Mouse (Mus musculus) heart, embryonic 16.5 days (tissue): ENCODE measurements around the gene Cd19. TPM values are rescaled to one million over a fixed set of nuclear protein-coding genes. Genes with fewer than 3 reads are reported as not detected.

Experiments used
- ATAC-seq: fragments of 200-750 bp; cut with Nextera tagmentation; replicated peaks from 2 replicates; pipeline ENCODE4 v1.8.0; 2017; ENCODE audit warnings: moderate number of reproducible peaks; ENCODE audit not compliant: insufficient read depth, low FRiP score; ENCODE audit errors: extremely low read depth
- H3K27ac ChIP-seq: fragments of 300-500 bp; sonication (generic); 2 replicates; pipeline ENCODE4 v1.5.1; 2014; ENCODE audit warnings: mild to moderate bottlenecking, low read length, control low read depth, moderate library complexity
- H3K27me3 ChIP-seq: fragments of 300-500 bp; sonication (generic); 2 replicates; pipeline ENCODE4 v1.6.1; 2014; ENCODE audit warnings: low read length, mixed read lengths; ENCODE audit not compliant: control insufficient read depth, insufficient read depth
- H3K36me3 ChIP-seq: fragments of 300-500 bp; sonication (generic); 2 replicates; pipeline ENCODE4 v1.6.1; 2014; ENCODE audit not compliant: control insufficient read depth, insufficient read depth
- H3K4me1 ChIP-seq: fragments of 300-500 bp; sonication (generic); 2 replicates; pipeline ENCODE4 v1.6.1; 2014; ENCODE audit warnings: low read length, mixed read lengths; ENCODE audit not compliant: control insufficient read depth, insufficient read depth
- H3K4me2 ChIP-seq: fragments of 300-500 bp; sonication (generic); 2 replicates; pipeline ENCODE4 v1.6.1; 2014; ENCODE audit warnings: low read depth, mild to moderate bottlenecking, control low read depth, low read length
- H3K4me3 ChIP-seq: fragments of 300-500 bp; sonication (generic); 2 replicates; pipeline ENCODE4 v1.5.1; 2014; ENCODE audit warnings: mild to moderate bottlenecking, control low read depth, low read length
- H3K9ac ChIP-seq: fragments of 300-500 bp; sonication (generic); 2 replicates; pipeline ENCODE4 v1.6.1; 2014; ENCODE audit warnings: low read length, control low read depth
- H3K9me3 ChIP-seq: fragments of 300-500 bp; sonication (generic); replicated peaks from 2 replicates; pipeline ENCODE4 v1.6.1; 2016; ENCODE audit warnings: low read length; ENCODE audit not compliant: control insufficient read depth
- WGBS: fragments of 180-500 bp; shearing (Covaris S2); extraction: QIAGEN DNeasy Blood & Tissue Kit; methylation state at CpG from one replicate; pipeline ENCODE4 v1.1.7; 2014; 5-methylcytosine and 5-hydroxymethylcytosine counted together
- polyA plus RNA-seq: library from polyadenylated mRNA; unstranded; fragments of >200 nt; fragmentation: Nextera tagmentation; extraction: Ambion mirVana; gene quantifications from 2 replicates; pipeline ENCODE4 v1.2.1, GENCODE M21; 2015

The Cd19 gene
- polyA plus RNA-seq, 1 experiment from 2014 or later, result 0.09 TPM

DNA sequence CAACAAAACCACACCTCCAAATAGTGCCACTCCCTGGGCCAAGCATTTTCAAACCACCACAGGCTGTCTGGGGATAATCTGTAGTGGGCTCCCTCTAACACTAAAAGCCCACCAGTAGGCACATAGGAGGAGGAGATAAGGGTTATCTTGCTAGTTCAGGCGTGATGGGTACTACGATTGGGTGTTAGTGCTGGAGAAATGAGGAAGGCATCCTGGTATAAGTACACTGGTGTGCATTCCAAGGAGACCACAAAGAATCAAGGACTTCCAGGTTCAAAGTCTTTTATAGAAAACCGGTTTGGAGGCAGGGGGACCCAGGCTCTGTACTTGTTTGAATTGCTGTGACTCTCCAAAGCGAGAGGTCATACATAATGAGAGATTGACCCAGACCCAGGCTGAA, 13.5 kb upstream of the Cd19 start:
- Histone ChIP-seq H3K27me3 (no peaks in the 10 kb centered on the region), H3K36me3 (no peaks in the 10 kb centered on the region), H3K9me3 (peaks cover 5% of the 10 kb centered on the region; the same call in 1 of the 2 replicates), H3K9ac (peak overlapping the region; percentile 78), H3K4me1 (peaks cover 6% of the 10 kb centered on the region), H3K4me2 (peak overlapping the region; percentile 75), H3K4me3 (peak overlapping the region; percentile 67), H3K27ac (peak overlapping the region; percentile 82)
- ATAC-seq, result no peak
- WGBS, result 11% methylated on average over 4 of the region's 4 CpGs

DNA sequence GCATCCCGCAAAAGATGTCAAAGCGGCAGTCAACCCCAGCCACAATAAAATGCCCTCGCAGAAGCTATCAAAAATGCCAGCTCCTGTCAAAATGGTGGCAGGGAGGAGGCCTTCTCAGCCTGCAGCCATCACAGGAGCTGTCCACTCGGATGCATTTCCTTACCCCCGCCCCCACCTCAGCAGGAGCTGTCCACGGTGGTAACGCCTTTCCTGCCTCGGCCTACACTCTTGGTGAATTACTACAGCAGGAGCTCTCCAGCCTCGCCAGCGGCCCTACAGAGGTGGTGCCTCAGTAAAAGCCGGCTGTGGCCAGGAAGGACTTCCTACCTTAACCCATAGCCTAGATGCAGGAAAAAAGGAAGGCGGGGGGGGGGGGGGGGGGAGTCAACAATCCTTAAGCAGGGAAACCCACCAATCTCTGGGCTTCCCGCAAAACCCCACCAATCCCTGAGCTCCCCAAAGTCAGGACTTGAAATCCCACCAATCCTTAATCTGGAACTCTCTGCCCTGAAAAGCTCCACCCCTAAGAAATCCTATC, 12.7 kb upstream of the Cd19 start:
- H3K27ac ChIP-seq, result no peak overlapping the region
- no peak overlapping the region for H3K4me2 ChIP-seq
- peaks cover 5% of the 10 kb centered on the region; the same call in 1 of the 2 replicates for H3K9me3 ChIP-seq
- peaks cover 6% of the 10 kb centered on the region for H3K4me1 ChIP-seq
- H3K27me3 ChIP-seq, result no peaks in the 10 kb centered on the region
- H3K9ac ChIP-seq, result no peak overlapping the region
- H3K4me3 ChIP-seq, result no peak overlapping the region
- 41% methylated on average over 12 of the region's 13 CpGs for WGBS
- ATAC-seq, result no peak
- H3K36me3 ChIP-seq, result no peaks in the 10 kb centered on the region

DNA sequence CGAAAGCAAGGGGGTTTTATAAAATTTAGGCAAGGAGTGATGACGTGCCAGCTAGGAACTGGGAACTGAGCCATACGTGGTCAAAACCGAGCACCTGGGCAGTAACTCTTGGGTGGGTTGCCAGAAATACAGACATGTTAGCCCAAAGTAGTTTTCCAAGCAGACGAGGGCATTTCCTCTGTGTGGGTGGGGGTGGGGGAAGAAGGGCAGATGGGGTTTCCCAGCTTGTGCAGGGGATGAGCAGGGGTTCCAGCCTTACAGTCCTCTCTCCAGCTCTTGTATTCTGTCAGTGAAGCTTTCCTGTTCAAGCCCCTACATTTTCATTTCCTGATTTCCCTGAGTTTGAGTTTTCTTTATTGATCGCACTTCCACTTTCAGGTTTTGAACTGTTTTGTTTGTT, 9.5 kb upstream of the Cd19 start:
- 78% methylated on average over 6 of the region's 6 CpGs for WGBS
- ATAC-seq, result no peak

DNA sequence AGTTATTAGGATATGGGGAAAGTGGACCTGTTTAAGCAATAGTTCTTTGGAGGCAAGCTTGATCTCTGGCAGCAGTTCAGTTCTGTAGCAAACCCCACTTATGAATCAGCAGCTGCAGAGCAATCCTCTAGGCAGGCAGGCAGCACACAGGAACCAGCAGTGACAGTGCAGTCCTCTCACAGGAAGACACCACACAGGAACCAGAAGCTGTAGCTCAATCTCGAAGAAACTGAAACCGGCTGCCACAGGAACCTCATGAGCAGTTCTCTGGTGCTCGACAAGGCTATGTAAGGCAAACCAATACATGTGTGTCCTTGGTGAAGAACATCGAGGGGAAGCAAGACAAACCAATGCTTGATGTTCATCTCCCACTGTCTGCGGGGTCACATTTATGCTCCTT, 7.1 kb upstream of the Cd19 start:
- Histone ChIP-seq H3K9ac (no peak overlapping the region), H3K4me1 (no peaks in the 10 kb centered on the region), H3K4me3 (no peak overlapping the region), H3K27me3 (no peaks in the 10 kb centered on the region), H3K9me3 (peaks cover 5% of the 10 kb centered on the region; the same call in 1 of the 2 replicates), H3K36me3 (no peaks in the 10 kb centered on the region), H3K27ac (no peak overlapping the region), H3K4me2 (no peak overlapping the region)
- no peak for ATAC-seq
- WGBS, result 80% methylated on average over 5 of the region's 5 CpGs

More for the DNA sequence above, 9.5 kb upstream of the Cd19 start:
- no peaks in the 10 kb centered on the region; the same call in 1 of the 2 replicates for H3K4me1 ChIP-seq
- no peaks in the 10 kb centered on the region for H3K36me3 ChIP-seq
- peaks cover 5% of the 10 kb centered on the region; the same call in 1 of the 2 replicates for H3K9me3 ChIP-seq
- no peak overlapping the region for H3K27ac ChIP-seq
- H3K4me3 ChIP-seq, result no peak overlapping the region
- H3K4me2 ChIP-seq, result no peak overlapping the region
- H3K27me3 ChIP-seq, result no peaks in the 10 kb centered on the region
- no peak overlapping the region for H3K9ac ChIP-seq

DNA sequence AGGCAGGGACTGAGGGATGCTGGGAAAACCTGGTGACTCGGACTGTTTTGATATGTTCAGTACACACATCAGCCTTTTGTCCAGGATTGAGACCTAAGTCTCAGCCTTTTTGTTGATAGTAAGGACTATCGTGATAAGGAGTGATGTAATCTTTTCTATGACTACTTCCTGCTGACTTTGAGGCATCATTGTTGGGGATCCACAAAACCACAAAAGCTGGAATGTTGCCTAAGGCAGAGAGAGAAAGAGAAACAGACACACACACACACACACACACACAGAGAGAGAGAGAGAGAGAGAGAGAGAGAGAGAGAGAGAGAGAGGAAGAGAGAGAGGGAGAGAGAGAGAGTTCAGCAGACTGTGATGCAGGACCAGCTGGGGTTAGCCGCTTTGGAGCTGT, 3.8 kb upstream of the Cd19 start:
- ATAC-seq, result no peak
- WGBS, result 47% methylated on average over 3 of the region's 3 CpGs
- H3K4me3 ChIP-seq, result no peak overlapping the region
- H3K36me3 ChIP-seq, result no peaks in the 10 kb centered on the region
- no peak overlapping the region for H3K27ac ChIP-seq
- no peaks in the 10 kb centered on the region for H3K27me3 ChIP-seq
- no peaks in the 10 kb centered on the region; the same call in 1 of the 2 replicates for H3K9me3 ChIP-seq
- no peak overlapping the region for H3K9ac ChIP-seq
- no peak overlapping the region for H3K4me2 ChIP-seq
- no peaks in the 10 kb centered on the region for H3K4me1 ChIP-seq

DNA sequence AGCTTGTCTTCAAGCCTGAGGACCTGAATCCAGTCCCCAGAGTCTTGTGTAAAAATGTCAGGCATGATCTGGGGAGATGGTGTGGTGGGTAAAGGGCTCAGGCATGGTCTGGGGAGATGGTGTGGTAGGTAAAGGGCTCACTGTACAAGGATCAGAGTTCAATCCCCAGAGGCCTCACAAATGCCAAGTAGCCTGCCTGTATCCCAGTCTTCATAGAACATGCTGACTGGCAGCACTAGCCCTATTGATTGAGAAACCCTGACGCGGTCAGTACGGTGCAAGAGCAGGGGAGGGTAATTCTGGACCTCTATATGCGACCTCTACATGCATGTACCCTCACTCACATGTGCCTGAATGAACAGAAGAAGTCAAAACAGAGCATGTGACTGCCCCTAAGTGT, 2.9 kb upstream of the Cd19 start:
- Histone ChIP-seq H3K9ac (no peak overlapping the region), H3K36me3 (no peaks in the 10 kb centered on the region), H3K27ac (no peak overlapping the region), H3K9me3 (no peaks in the 10 kb centered on the region; the same call in 1 of the 2 replicates), H3K4me2 (no peak overlapping the region), H3K4me1 (no peaks in the 10 kb centered on the region), H3K27me3 (no peaks in the 10 kb centered on the region), H3K4me3 (no peak overlapping the region)
- WGBS, result 81% methylated on average over 4 of the region's 4 CpGs
- no peak for ATAC-seq

DNA sequence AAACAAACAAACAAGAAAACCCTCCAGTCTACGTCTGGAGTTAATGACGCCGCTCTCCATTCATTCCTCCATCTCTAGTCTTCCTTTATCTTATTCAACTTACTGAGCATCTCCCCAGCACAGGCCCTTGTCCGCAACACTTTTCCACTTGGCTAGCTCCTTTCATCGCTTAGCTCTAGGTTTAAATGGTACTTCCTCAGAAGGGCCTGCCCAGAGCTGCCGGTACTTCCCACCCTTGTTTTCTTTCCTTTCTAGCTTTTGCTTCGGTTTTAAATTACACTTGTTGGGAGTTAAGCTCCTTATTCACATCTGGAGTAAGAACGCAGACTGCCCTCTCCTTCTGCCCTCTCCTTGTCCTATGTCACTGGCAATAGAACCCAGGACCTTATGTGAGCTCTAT, 2.4 kb upstream of the Cd19 start:
- Histone ChIP-seq H3K36me3 (no peaks in the 10 kb centered on the region), H3K4me1 (no peaks in the 10 kb centered on the region), H3K27me3 (no peaks in the 10 kb centered on the region), H3K4me3 (no peak overlapping the region), H3K9me3 (no peaks in the 10 kb centered on the region; the same call in 1 of the 2 replicates), H3K4me2 (no peak overlapping the region), H3K9ac (no peak overlapping the region), H3K27ac (no peak overlapping the region)
- no peak for ATAC-seq
- WGBS, result 58% methylated on average over 8 of the region's 8 CpGs

DNA sequence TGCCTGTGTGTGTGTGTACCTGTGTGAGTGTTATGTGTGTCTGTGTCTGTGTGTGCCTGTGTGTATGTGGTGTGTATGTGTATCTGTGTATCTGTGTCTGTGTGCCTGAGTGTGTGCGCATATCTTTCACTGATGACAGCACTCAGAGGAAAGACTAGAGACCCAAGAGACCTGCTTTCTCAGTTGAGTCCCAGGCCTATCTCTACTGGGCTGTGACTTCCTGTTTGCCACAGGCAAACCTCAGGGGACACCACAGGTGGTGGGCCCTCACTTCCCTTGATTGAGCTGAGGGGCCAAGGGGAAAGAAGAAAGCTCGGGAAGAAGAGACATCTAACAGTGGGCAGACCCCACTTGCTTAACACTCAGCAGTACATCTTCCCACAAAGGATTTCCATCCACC, 1.9 kb upstream of the Cd19 start:
- H3K36me3 ChIP-seq, result no peaks in the 10 kb centered on the region
- no peak overlapping the region for H3K27ac ChIP-seq
- no peaks in the 10 kb centered on the region for H3K9me3 ChIP-seq
- no peak overlapping the region for H3K9ac ChIP-seq
- no peaks in the 10 kb centered on the region for H3K27me3 ChIP-seq
- no peak overlapping the region for H3K4me2 ChIP-seq
- no peaks in the 10 kb centered on the region for H3K4me1 ChIP-seq
- no peak overlapping the region for H3K4me3 ChIP-seq
- 53% methylated on average over 2 of the region's 2 CpGs for WGBS
- ATAC-seq, result no peak

DNA sequence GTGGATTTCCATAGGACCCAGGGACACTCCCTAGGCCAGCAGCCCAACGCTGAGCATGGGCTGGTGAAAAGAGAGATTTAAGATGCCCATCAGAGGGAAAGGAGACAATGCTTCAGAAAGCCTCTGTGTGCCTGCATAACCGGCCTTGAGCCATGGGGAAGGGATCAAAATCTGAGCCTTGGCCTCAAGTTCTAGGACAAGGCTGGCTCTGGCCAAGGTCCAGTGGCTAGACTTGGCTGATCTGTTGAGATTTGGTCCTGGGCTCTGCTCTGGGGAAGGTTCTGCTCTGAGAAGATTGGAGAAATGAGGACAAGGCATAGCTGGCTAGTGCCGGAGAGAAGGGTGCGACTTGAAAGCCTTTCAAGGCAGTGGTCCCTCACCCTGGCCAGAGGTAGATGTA, 3.6 kb downstream of the Cd19 start:
- 79% methylated on average over 4 of the region's 4 CpGs for WGBS
- Histone ChIP-seq H3K27ac (no peak overlapping the region), H3K4me3 (no peak overlapping the region), H3K9me3 (no peaks in the 10 kb centered on the region), H3K9ac (no peak overlapping the region), H3K27me3 (peaks cover 2% of the 10 kb centered on the region; the same call in 1 of the 2 replicates), H3K4me2 (no peak overlapping the region), H3K4me1 (no peaks in the 10 kb centered on the region), H3K36me3 (no peaks in the 10 kb centered on the region)
- no peak for ATAC-seq
